Mouse (Mus musculus) intestine, postnatal 0 days (tissue): ENCODE results near the gene Stk19. TPM values are rescaled to one million over a fixed set of nuclear protein-coding genes. Genes with fewer than 3 reads are reported as not detected.
A peak's percentile ranks its signal among the peaks of the same experiment; 100 is the strongest.

Source experiments
- ATAC-seq: fragments of 200-750 bp; cut with Nextera tagmentation; 2 replicates; pipeline ENCODE4 v1.8.0; 2017; ENCODE audit warnings: mild to moderate bottlenecking, moderate TSS enrichment, moderate library complexity
- H3K27ac ChIP-seq: fragments of 300-500 bp; sonication (generic); 2 replicates; pipeline ENCODE4 v1.5.1; 2014; ENCODE audit warnings: mild to moderate bottlenecking, low read depth, low read length, moderate library complexity
- H3K27me3 ChIP-seq: fragments of 300-500 bp; sonication (generic); replicated peaks from 2 replicates; pipeline ENCODE4 v1.6.1; 2014; ENCODE audit warnings: low read length, mixed read lengths; ENCODE audit not compliant: control insufficient read depth, insufficient read depth
- H3K36me3 ChIP-seq: fragments of 300-500 bp; sonication (generic); 2 replicates; pipeline ENCODE4 v1.6.1; 2014; ENCODE audit warnings: mild to moderate bottlenecking, moderate library complexity; ENCODE audit not compliant: control insufficient read depth, insufficient read depth
- H3K4me1 ChIP-seq: fragments of 300-500 bp; sonication (generic); replicated peaks from 2 replicates; pipeline ENCODE4 v1.6.1; 2014; ENCODE audit warnings: antibody characterized with exemption, low read length, mixed read lengths; ENCODE audit not compliant: control insufficient read depth, insufficient read depth
- H3K4me2 ChIP-seq: fragments of 300-500 bp; sonication (generic); replicated peaks from 2 replicates; pipeline ENCODE4 v1.6.1; 2014; ENCODE audit warnings: low read depth, mild to moderate bottlenecking, moderate library complexity
- H3K4me3 ChIP-seq: fragments of 300-500 bp; sonication (generic); 2 replicates; pipeline ENCODE4 v1.5.1; 2014; ENCODE audit warnings: low read depth, low read length
- H3K9ac ChIP-seq: fragments of 300-500 bp; sonication (generic); 2 replicates; pipeline ENCODE4 v1.6.1; 2014; ENCODE audit warnings: mild to moderate bottlenecking, low read depth, low read length
- H3K9me3 ChIP-seq: fragments of 300-500 bp; sonication (generic); 2 replicates; pipeline ENCODE4 v1.6.1; 2016; ENCODE audit warnings: mixed run types; ENCODE audit not compliant: control insufficient read depth
- CTCF ChIP-seq: sonication (generic); IDR thresholded peaks from 2 replicates; pipeline ENCODE4 v1.5.1; 2016; ENCODE audit warnings: low read depth, mild to moderate bottlenecking, control low read depth, antibody characterized with exemption, moderate library complexity
- WGBS: fragments of 180-500 bp; shearing (Covaris S2); extraction: QIAGEN DNeasy Blood & Tissue Kit; methylation state at CpG from one replicate; pipeline ENCODE4 v1.1.7; 2014; 5-methylcytosine and 5-hydroxymethylcytosine counted together
- polyA plus RNA-seq: library from polyadenylated mRNA; unstranded; fragments of >200 nt; fragmentation: Nextera tagmentation; extraction: Ambion mirVana; gene quantifications from 2 replicates; pipeline ENCODE4 v1.2.1, GENCODE M21; 2015

The Stk19 gene
- polyA plus RNA-seq, 1 experiment from 2014 or later, result 29.1 TPM

DNA sequence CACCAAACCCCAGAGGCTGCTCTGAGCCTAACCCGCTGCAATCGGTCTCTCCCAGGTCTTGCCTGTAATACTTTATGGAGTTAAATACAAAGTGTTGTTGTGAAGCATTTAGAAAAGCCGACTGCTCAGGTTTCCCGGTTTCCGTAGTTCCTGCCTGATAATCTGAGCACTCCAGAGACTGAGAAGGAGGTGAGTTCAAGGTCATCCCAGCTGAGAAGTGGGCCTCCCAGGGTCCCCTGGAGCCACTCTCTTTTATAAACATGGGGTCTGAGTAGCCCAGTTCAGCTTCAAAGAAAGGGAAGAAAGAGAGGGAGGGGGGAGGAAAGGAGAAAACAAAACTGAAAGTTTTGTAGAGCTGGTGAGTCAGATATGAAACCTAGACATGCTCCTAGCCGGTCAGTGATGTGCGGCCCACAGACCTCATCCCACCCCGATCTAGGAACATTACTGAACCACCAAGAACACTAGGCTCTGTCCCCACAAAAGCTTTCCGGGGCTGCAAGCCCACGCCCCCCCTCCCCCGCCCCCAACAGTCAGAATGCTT is 42.7 kb upstream of the Stk19 start, which contains the start of gene Zbtb12:
Gene Zbtb12, plus strand, starts transcription at position 148 of the 544 bp plus-strand sequence.
- no peaks in the 10 kb centered on the region for H3K36me3 ChIP-seq
- H3K27me3 ChIP-seq, result no peaks in the 10 kb centered on the region
- 51% methylated on average over 11 of the region's 11 CpGs for WGBS
- no peak for ATAC-seq
- H3K4me2 ChIP-seq, result peak within 1 kb of the TSS; percentile 43
- no peak for TF ChIP-seq CTCF
- no peak within 1 kb of the TSS for H3K27ac ChIP-seq
- no peak within 1 kb of the TSS for H3K4me3 ChIP-seq
- no peaks in the 10 kb centered on the region; the same call in 1 of the 2 replicates for H3K4me1 ChIP-seq
- H3K9me3 ChIP-seq, result no peaks in the 10 kb centered on the region
- H3K9ac ChIP-seq, result no peak within 1 kb of the TSS

DNA sequence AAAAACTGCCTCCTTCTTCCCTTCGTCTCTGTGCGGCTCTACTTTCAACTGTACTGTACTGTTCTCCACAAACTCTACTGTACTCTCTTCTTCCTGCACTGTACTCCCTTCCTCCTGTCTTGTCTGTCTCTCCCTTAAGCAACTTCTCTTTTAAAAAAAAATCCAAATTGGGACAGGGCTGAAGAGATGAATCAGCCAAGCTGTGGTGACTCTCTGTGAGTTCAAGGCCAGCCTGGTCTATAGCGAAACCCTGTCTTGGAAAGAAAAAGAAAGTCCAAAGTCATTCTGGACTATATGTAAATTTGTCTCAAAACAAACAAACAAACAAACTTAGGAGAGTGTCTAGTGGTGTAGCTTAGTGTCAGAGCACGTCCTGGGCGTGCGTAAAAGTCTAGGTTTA is 37.6 kb upstream of the Stk19 start:
- no peak overlapping the region for H3K27ac ChIP-seq
- no peak overlapping the region for H3K9ac ChIP-seq
- no peak for TF ChIP-seq CTCF
- no peaks in the 10 kb centered on the region for H3K9me3 ChIP-seq
- 83% methylated on average over 6 of the region's 6 CpGs for WGBS
- ATAC-seq, result no peak
- no peak overlapping the region for H3K4me3 ChIP-seq
- no peak overlapping the region for H3K4me2 ChIP-seq
- H3K27me3 ChIP-seq, result no peaks in the 10 kb centered on the region
- H3K4me1 ChIP-seq, result no peaks in the 10 kb centered on the region
- H3K36me3 ChIP-seq, result no peaks in the 10 kb centered on the region

DNA sequence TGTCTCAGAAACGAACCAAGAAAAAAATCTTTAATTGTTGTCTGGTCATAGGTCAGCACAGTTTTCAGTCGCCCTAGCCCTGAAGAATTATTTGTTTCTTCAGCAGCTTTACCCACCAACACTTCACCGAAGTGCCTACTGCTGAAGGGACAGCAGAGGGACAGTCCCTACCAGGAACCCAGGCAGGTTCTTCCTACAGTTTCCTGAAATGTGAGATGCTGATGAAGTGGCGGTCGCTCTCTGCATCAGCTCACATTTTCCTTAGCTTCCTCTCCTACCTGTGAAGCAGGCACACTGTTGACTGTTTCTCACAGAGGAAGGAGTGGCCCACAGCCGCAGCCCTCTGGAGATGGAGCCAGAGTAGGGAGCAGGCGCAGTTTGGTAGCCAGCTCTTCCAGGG is 29.2 kb upstream of the Stk19 start:
- no peak for ATAC-seq
- H3K4me2 ChIP-seq, result no peak overlapping the region
- no peaks in the 10 kb centered on the region for H3K9me3 ChIP-seq
- no peak overlapping the region for H3K4me3 ChIP-seq
- no peak for TF ChIP-seq CTCF
- H3K36me3 ChIP-seq, result no peaks in the 10 kb centered on the region
- no peaks in the 10 kb centered on the region for H3K27me3 ChIP-seq
- WGBS, result 32% methylated on average over 7 of the region's 7 CpGs
- H3K27ac ChIP-seq, result no peak overlapping the region
- H3K4me1 ChIP-seq, result no peaks in the 10 kb centered on the region
- no peak overlapping the region for H3K9ac ChIP-seq

DNA sequence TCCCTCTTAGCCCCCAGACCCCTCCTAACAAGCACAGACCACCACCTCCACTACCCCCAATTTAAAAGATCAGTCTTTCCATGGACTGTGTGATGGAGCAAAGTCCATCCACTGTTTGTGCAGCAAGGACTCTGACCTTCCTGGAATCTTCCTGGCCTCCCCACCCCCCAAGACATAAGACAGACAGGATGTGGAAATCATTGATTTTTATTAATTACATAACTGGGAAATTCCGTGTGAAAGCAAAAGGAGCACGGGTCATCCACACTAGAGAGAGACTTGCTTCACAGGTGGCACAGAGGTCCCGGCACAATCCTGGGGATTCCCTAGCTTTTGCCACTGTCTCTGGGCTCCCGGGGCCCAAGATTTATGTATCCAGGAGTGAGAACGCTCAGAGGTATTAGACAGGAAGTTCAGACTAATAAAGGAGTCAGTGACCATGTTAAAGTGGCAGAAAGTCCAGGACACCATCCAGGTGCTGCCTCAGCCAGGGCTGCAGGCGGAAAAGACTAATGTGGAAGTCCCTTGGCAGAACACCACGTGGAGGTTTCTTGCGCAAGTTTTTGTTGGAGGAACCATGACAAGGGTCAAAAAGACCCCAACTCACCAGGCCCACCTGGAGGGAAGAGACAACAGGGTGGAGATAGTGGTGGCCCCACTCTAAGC is 25.8 kb upstream of the Stk19 start, which contains the start of gene Cfb:
Gene Cfb, minus strand, starts transcription at position 103 of the 666 bp plus-strand sequence.
- Histone ChIP-seq H3K27ac (peak within 1 kb of the TSS; percentile 91), H3K4me2 (peak within 1 kb of the TSS; percentile 65), H3K4me1 (no peaks in the 10 kb centered on the region; the same call in 1 of the 2 replicates), H3K9ac (peak within 1 kb of the TSS; percentile 38; the same call in 1 of the 2 replicates), H3K27me3 (no peaks in the 10 kb centered on the region), H3K9me3 (no peaks in the 10 kb centered on the region), H3K36me3 (peaks cover 24% of the 10 kb centered on the region), H3K4me3 (peak within 1 kb of the TSS; percentile 26)
- ATAC-seq, result peak; percentile 87
- TF ChIP-seq CTCF, result no peak
- WGBS, result 22% methylated on average over 8 of the region's 8 CpGs

DNA sequence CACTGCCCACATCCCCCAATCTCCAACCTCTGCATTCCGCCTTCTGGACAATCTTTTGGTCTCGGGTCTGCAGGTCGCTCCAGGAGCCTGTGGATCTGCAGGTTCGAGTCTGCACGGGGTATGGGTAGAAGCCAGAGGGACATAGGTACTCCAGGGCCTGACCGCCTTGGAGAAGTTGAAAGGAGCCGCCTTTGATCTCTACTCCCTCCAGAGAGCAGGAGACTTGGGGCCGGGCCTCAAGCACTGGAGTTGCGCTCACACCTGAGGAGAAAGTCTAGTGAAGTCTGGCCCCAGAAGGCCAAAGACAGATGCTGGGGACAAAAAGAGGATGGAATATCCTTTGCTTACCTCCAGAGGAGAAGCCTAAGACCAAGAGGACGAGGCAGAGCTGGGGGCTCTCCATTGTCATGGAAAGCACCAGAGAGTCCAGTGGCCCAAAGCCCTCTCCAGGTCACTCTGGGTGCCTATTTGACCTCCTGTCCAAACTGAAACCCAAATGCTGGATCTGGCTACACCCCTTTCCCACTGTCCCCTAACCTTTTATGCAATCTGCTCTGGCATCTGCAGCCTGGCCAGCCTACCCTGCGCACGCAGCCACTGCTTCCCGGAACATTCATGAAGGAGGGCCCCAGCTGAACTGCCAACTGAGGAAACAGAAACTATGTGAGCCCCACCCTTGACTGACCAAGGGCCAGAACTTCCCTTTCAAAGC is 25.1 kb upstream of the Stk19 start:
- Histone ChIP-seq H3K27ac (peak overlapping the region; percentile 91), H3K27me3 (no peaks in the 10 kb centered on the region), H3K9ac (peak overlapping the region; percentile 38; the same call in 1 of the 2 replicates), H3K4me3 (peak overlapping the region; percentile 26), H3K36me3 (peaks cover 31% of the 10 kb centered on the region), H3K4me2 (peak overlapping the region; percentile 65), H3K4me1 (no peaks in the 10 kb centered on the region; the same call in 1 of the 2 replicates), H3K9me3 (no peaks in the 10 kb centered on the region)
- WGBS, result 39% methylated on average over 13 of the region's 13 CpGs
- peak; percentile 75 for ATAC-seq
- no peak for TF ChIP-seq CTCF

DNA sequence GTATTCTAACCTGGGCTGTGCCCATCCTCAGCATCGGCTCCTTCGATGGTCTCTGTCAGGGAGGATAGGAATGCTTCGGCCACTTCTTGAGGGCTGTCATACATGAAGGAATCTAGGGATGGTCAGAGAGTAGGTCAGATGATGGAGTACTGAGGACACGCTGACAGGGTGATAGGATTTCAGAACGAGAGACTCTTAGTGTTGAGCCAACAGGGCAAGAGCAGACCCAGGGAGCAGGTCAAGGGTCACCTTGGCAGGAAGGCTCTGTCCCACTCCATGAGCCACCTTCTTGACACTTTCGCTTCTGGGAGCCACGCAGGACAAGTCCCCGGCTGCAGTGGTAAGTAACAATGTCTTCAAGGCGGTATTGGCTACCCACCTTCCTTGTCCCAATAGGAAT is 23.8 kb upstream of the Stk19 start:
- no peak overlapping the region; the same call in 1 of the 2 replicates for H3K4me3 ChIP-seq
- H3K27ac ChIP-seq, result no peak overlapping the region
- H3K9me3 ChIP-seq, result no peaks in the 10 kb centered on the region
- no peaks in the 10 kb centered on the region for H3K27me3 ChIP-seq
- no peak for ATAC-seq
- H3K9ac ChIP-seq, result no peak overlapping the region
- no peak for TF ChIP-seq CTCF
- H3K4me2 ChIP-seq, result peak overlapping the region; percentile 65
- H3K36me3 ChIP-seq, result peaks cover 42% of the 10 kb centered on the region
- WGBS, result 75% methylated on average over 9 of the region's 9 CpGs
- no peaks in the 10 kb centered on the region; the same call in 1 of the 2 replicates for H3K4me1 ChIP-seq
